Mouse (Mus musculus) liver, embryonic 12.5 days (tissue): Measurements from ENCODE around the gene Slc7a10. TPM values are rescaled to one million over a fixed set of nuclear protein-coding genes. Genes with fewer than 3 reads are reported as not detected.
A peak's percentile ranks its signal among the peaks of the same experiment; 100 is the strongest.

Experiments used
- ATAC-seq: fragments of 200-750 bp; cut with Nextera tagmentation; 2 replicates; pipeline ENCODE4 v1.8.0; 2017; ENCODE audit warnings: moderate number of reproducible peaks, mild to moderate bottlenecking, moderate library complexity
- H3K27ac ChIP-seq: fragments of 300-500 bp; sonication (generic); 2 replicates; pipeline ENCODE4 v1.5.1; 2016; ENCODE audit warnings: mild to moderate bottlenecking
- H3K27me3 ChIP-seq: fragments of 300-500 bp; sonication (generic); replicated peaks from 2 replicates; pipeline ENCODE4 v1.6.1; 2016; ENCODE audit warnings: mild to moderate bottlenecking, moderate library complexity
- H3K36me3 ChIP-seq: fragments of 300-500 bp; sonication (generic); 2 replicates; pipeline ENCODE4 v1.6.1; 2016; ENCODE audit warnings: mild to moderate bottlenecking, moderate library complexity
- H3K4me1 ChIP-seq: fragments of 300-500 bp; sonication (generic); 2 replicates; pipeline ENCODE4 v1.6.1; 2016
- H3K4me2 ChIP-seq: fragments of 300-500 bp; sonication (generic); 2 replicates; pipeline ENCODE4 v1.6.1; 2016; ENCODE audit warnings: mild to moderate bottlenecking, moderate library complexity
- H3K4me3 ChIP-seq: fragments of 300-500 bp; sonication (generic); 2 replicates; pipeline ENCODE4 v1.5.1; 2016; ENCODE audit warnings: mild to moderate bottlenecking, moderate library complexity
- H3K9ac ChIP-seq: fragments of 300-500 bp; sonication (generic); 2 replicates; pipeline ENCODE4 v1.6.1; 2016; ENCODE audit warnings: mild to moderate bottlenecking, moderate library complexity
- H3K9me3 ChIP-seq: fragments of 300-500 bp; sonication (generic); replicated peaks from 2 replicates; pipeline ENCODE4 v1.6.1; 2016; ENCODE audit warnings: mild to moderate bottlenecking, moderate library complexity
- WGBS: fragments of 180-500 bp; shearing (Covaris S2); methylation state at CpG from one replicate; pipeline ENCODE4 v1.1.7; 2016; ENCODE audit not compliant: insufficient replicate concordance; 5-methylcytosine and 5-hydroxymethylcytosine counted together
- polyA plus RNA-seq: library from polyadenylated mRNA; unstranded; fragments of >200 nt; fragmentation: Nextera tagmentation; extraction: Ambion mirVana; gene quantifications from 2 replicates; pipeline ENCODE4 v1.2.1, GENCODE M21; 2016

Gene Slc7a10
- 0.59 and 1.4 TPM in 2 replicates for polyA plus RNA-seq

- WGBS = 4% methylated on average over 43 of the region's 43 CpGs
- Histone ChIP-seq H3K4me3 (peak within 1 kb of the TSS; percentile 30), H3K27me3 (peaks cover 65% of the 10 kb centered on the region), H3K4me2 (peak within 1 kb of the TSS; percentile 58), H3K9ac (no peak within 1 kb of the TSS), H3K36me3 (no peaks in the 10 kb centered on the region), H3K27ac (no peak within 1 kb of the TSS), H3K9me3 (peaks cover 7% of the 10 kb centered on the region; the same call in 1 of the 2 replicates), H3K4me1 (0 out of 2 replicates have a peak, but pooled peaks cover 6% of the 10 kb centered on the region)
- no peak for ATAC-seq
Measured at GRCm38 (mm10) chr7:35185889-35186569, at the start of gene Slc7a10. TSS of gene Slc7a10 (plus strand) at chr7:35186385.

- Histone ChIP-seq H3K4me3 (no peak overlapping the region), H3K36me3 (no peaks in the 10 kb centered on the region), H3K27ac (no peak overlapping the region), H3K9ac (no peak overlapping the region), H3K4me1 (peaks cover 15% of the 10 kb centered on the region), H3K9me3 (no peaks in the 10 kb centered on the region), H3K27me3 (no peaks in the 10 kb centered on the region), H3K4me2 (no peak overlapping the region)
- 64% methylated on average over 1 of the region's 1 CpGs for WGBS
- no peak for ATAC-seq
Measured at GRCm38 (mm10) chr7:35137524-35137923, 48.7 kb upstream of the Slc7a10 start.

GRCm38 (mm10) chr7:35138481-35138880, 47.7 kb upstream of the Slc7a10 start:
- ATAC-seq = no peak

GRCm38 (mm10) chr7:35139880-35140279, 46.3 kb upstream of the Slc7a10 start:
- no peak for ATAC-seq
- no peak overlapping the region for H3K27ac ChIP-seq
- no peaks in the 10 kb centered on the region for H3K27me3 ChIP-seq
- H3K4me2 ChIP-seq = no peak overlapping the region
- H3K4me3 ChIP-seq = no peak overlapping the region
- WGBS = 42% methylated on average over 5 of the region's 5 CpGs
- H3K9me3 ChIP-seq = no peaks in the 10 kb centered on the region
- H3K36me3 ChIP-seq = no peaks in the 10 kb centered on the region
- H3K4me1 ChIP-seq = peaks cover 28% of the 10 kb centered on the region
- no peak overlapping the region for H3K9ac ChIP-seq

More at GRCm38 (mm10) chr7:35138481-35138880, 47.7 kb upstream of the Slc7a10 start:
- Histone ChIP-seq H3K4me1 (peaks cover 21% of the 10 kb centered on the region), H3K27me3 (no peaks in the 10 kb centered on the region), H3K9me3 (no peaks in the 10 kb centered on the region), H3K9ac (no peak overlapping the region), H3K36me3 (no peaks in the 10 kb centered on the region), H3K4me2 (no peak overlapping the region), H3K27ac (no peak overlapping the region), H3K4me3 (no peak overlapping the region)
- WGBS = 48% methylated on average over 4 of the region's 4 CpGs

GRCm38 (mm10) chr7:35141519-35141918, 44.7 kb upstream of the Slc7a10 start:
- Histone ChIP-seq H3K27ac (no peak overlapping the region), H3K27me3 (no peaks in the 10 kb centered on the region), H3K9ac (no peak overlapping the region), H3K4me3 (no peak overlapping the region), H3K4me1 (peaks cover 36% of the 10 kb centered on the region), H3K36me3 (no peaks in the 10 kb centered on the region), H3K4me2 (no peak overlapping the region), H3K9me3 (no peaks in the 10 kb centered on the region)
- whole genome bisulfite sequencing = 60% methylated on average over 5 of the region's 5 CpGs
- ATAC-seq = no peak

GRCm38 (mm10) chr7:35142522-35142921, 43.7 kb upstream of the Slc7a10 start:
- Histone ChIP-seq H3K27ac (no peak overlapping the region), H3K4me1 (peaks cover 36% of the 10 kb centered on the region), H3K9ac (no peak overlapping the region), H3K4me2 (no peak overlapping the region), H3K9me3 (no peaks in the 10 kb centered on the region), H3K27me3 (no peaks in the 10 kb centered on the region), H3K36me3 (no peaks in the 10 kb centered on the region), H3K4me3 (no peak overlapping the region)
- no peak for ATAC-seq
- WGBS = 61% methylated on average over 8 of the region's 8 CpGs

GRCm38 (mm10) chr7:35143864-35144618, 42.1 kb upstream of the Slc7a10 start:
- no peaks in the 10 kb centered on the region for H3K9me3 ChIP-seq
- peak; percentile 84 for ATAC-seq
- 44% methylated on average over 6 of the region's 6 CpGs for WGBS
- no peaks in the 10 kb centered on the region for H3K36me3 ChIP-seq
- no peak overlapping the region for H3K4me2 ChIP-seq
- peak overlapping the region; percentile 52 for H3K27ac ChIP-seq
- no peaks in the 10 kb centered on the region for H3K27me3 ChIP-seq
- H3K4me1 ChIP-seq = peaks cover 36% of the 10 kb centered on the region
- H3K4me3 ChIP-seq = no peak overlapping the region
- H3K9ac ChIP-seq = no peak overlapping the region

- no peaks in the 10 kb centered on the region for H3K27me3 ChIP-seq
- 39% methylated on average over 9 of the region's 9 CpGs for WGBS
- no peak overlapping the region for H3K4me3 ChIP-seq
- H3K4me2 ChIP-seq = no peak overlapping the region
- no peak overlapping the region; the same call in 1 of the 2 replicates for H3K27ac ChIP-seq
- H3K9ac ChIP-seq = no peak overlapping the region
- H3K9me3 ChIP-seq = no peaks in the 10 kb centered on the region
- ATAC-seq = no peak
- peaks cover 44% of the 10 kb centered on the region for H3K4me1 ChIP-seq
- H3K36me3 ChIP-seq = no peaks in the 10 kb centered on the region
Measured at GRCm38 (mm10) chr7:35145068-35145467, 41.1 kb upstream of the Slc7a10 start.

GRCm38 (mm10) chr7:35146269-35146668, 39.9 kb upstream of the Slc7a10 start:
- no peak for ATAC-seq
- Histone ChIP-seq H3K9ac (no peak overlapping the region), H3K4me1 (peaks cover 50% of the 10 kb centered on the region)

GRCm38 (mm10) chr7:35149616-35150433, 36.4 kb upstream of the Slc7a10 start:
- Histone ChIP-seq H3K4me1 (peaks cover 38% of the 10 kb centered on the region), H3K36me3 (no peaks in the 10 kb centered on the region), H3K9ac (no peak overlapping the region), H3K27me3 (peaks cover 9% of the 10 kb centered on the region; the same call in 1 of the 2 replicates), H3K27ac (peak overlapping the region; percentile 54), H3K4me3 (no peak overlapping the region), H3K4me2 (no peak overlapping the region), H3K9me3 (no peaks in the 10 kb centered on the region)
- 54% methylated on average over 15 of the region's 15 CpGs for WGBS
- ATAC-seq = peak; percentile 74

More at GRCm38 (mm10) chr7:35146269-35146668, 39.9 kb upstream of the Slc7a10 start:
- no peak overlapping the region for H3K4me2 ChIP-seq
- 76% methylated on average over 10 of the region's 10 CpGs for WGBS
- no peak overlapping the region for H3K4me3 ChIP-seq
- no peaks in the 10 kb centered on the region for H3K36me3 ChIP-seq
- H3K27ac ChIP-seq = no peak overlapping the region
- H3K9me3 ChIP-seq = no peaks in the 10 kb centered on the region
- no peaks in the 10 kb centered on the region for H3K27me3 ChIP-seq

- Histone ChIP-seq H3K4me3 (no peak overlapping the region), H3K27ac (no peak overlapping the region), H3K36me3 (no peaks in the 10 kb centered on the region), H3K9ac (no peak overlapping the region), H3K4me1 (peaks cover 35% of the 10 kb centered on the region), H3K9me3 (no peaks in the 10 kb centered on the region), H3K27me3 (peaks cover 15% of the 10 kb centered on the region; the same call in 1 of the 2 replicates), H3K4me2 (no peak overlapping the region)
- no peak for ATAC-seq
- 35% methylated on average over 5 of the region's 5 CpGs for WGBS
Measured at GRCm38 (mm10) chr7:35150860-35151259, 35.3 kb upstream of the Slc7a10 start.
